Mouse (Mus musculus): ENCODE data around the gene Tango2.

The Tango2 gene

GRCm38 (mm10) chr16:18347931-18348600 is at the start of gene Tango2, which contains the start of gene Arvcf:
Gene Tango2 (minus strand): TSS chr16:18348103.
Gene Arvcf (plus strand): TSS chr16:18348182.
- peak; percentile 87 for DNase-seq (ENCODE audit: low read depth, low spot score)

GRCm38 (mm10) chr16:18396791-18397621 is 49.1 kb upstream of the Tango2 start:
- no peak for DNase-seq (ENCODE audit: low read depth, low spot score)

GRCm38 (mm10) chr16:18396201-18396600 is 48.3 kb upstream of the Tango2 start:
- DNase-seq (ENCODE audit: low read depth, low spot score): no peak

GRCm38 (mm10) chr16:18395620-18396036 is 47.7 kb upstream of the Tango2 start:
- no peak for DNase-seq (ENCODE audit: low read depth, low spot score)

- DNase-seq (ENCODE audit: low read depth, low spot score): no peak
Observed at GRCm38 (mm10) chr16:18394777-18395619, 47.1 kb upstream of the Tango2 start.

- DNase-seq (ENCODE audit: low read depth, low spot score): no peak
Observed at GRCm38 (mm10) chr16:18394056-18394455, 46.2 kb upstream of the Tango2 start.

- no peak for DNase-seq (ENCODE audit: low read depth, low spot score)
Observed at GRCm38 (mm10) chr16:18393595-18393994, 45.7 kb upstream of the Tango2 start.

- peak; percentile 56 for DNase-seq (ENCODE audit: low read depth, low spot score)
Observed at GRCm38 (mm10) chr16:18392469-18393426, 44.8 kb upstream of the Tango2 start.

GRCm38 (mm10) chr16:18391728-18392127 is 43.8 kb upstream of the Tango2 start:
- DNase-seq (ENCODE audit: low read depth, low spot score): no peak

GRCm38 (mm10) chr16:18391127-18391526 is 43.2 kb upstream of the Tango2 start:
- no peak for DNase-seq (ENCODE audit: low read depth, low spot score)

GRCm38 (mm10) chr16:18390399-18390798 is 42.5 kb upstream of the Tango2 start:
- no peak for DNase-seq (ENCODE audit: low read depth, low spot score)

- no peak for DNase-seq (ENCODE audit: low read depth, low spot score)
Observed at GRCm38 (mm10) chr16:18388583-18389435, 40.9 kb upstream of the Tango2 start.

GRCm38 (mm10) chr16:18387704-18388582 is 40.0 kb upstream of the Tango2 start:
- no peak for DNase-seq (ENCODE audit: low read depth, low spot score)

- no peak for DNase-seq (ENCODE audit: low read depth, low spot score)
Observed at GRCm38 (mm10) chr16:18386972-18387371, 39.1 kb upstream of the Tango2 start.

- no peak for DNase-seq (ENCODE audit: low read depth, low spot score)
Observed at GRCm38 (mm10) chr16:18386451-18386850, 38.5 kb upstream of the Tango2 start.

- DNase-seq (ENCODE audit: low read depth, low spot score): no peak
Observed at GRCm38 (mm10) chr16:18385411-18385810, 37.5 kb upstream of the Tango2 start.

- DNase-seq (ENCODE audit: low read depth, low spot score): no peak
Observed at GRCm38 (mm10) chr16:18384659-18385058, 36.8 kb upstream of the Tango2 start.

- no peak for DNase-seq (ENCODE audit: low read depth, low spot score)
Observed at GRCm38 (mm10) chr16:18384211-18384610, 36.3 kb upstream of the Tango2 start.

GRCm38 (mm10) chr16:18383756-18384155 is 35.9 kb upstream of the Tango2 start:
- no peak for DNase-seq (ENCODE audit: low read depth, low spot score)

Data from retina, postnatal 7 days (tissue).